Mouse (Mus musculus): Measurements from ENCODE around the gene Ap1m1.

DNA sequence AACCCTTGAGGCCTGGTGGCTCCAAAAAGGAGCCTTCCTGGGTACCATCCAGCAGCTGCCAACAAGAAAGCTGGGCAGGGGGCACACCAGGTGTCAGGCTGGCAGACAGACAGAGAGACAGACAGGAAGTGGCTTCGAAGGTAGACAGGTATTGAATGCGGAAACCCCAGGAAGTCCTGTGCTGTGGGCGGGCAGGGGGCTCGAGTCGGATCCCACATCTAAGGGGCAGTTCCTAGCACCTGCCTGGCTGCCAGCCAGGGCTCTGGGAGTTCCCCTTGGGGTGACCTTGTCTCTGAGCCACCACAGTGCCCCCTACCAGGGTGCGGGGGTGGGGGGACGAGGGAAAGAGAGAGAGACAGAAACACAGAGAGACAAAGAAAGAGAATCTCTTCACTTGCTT, 39.3 kb downstream of the Ap1m1 start:
- TF ChIP-seq GATA1 (IDR thresholded peaks at IDR 0.05; ENCODE audit: borderline replicate concordance, low read length) (no peak), FLI1 (IDR thresholded peaks at IDR 0.05; ENCODE audit: low read length) (no peak)
